ENCODE assay signal across 13 mouse cellular contexts in the genomic region with DNA sequence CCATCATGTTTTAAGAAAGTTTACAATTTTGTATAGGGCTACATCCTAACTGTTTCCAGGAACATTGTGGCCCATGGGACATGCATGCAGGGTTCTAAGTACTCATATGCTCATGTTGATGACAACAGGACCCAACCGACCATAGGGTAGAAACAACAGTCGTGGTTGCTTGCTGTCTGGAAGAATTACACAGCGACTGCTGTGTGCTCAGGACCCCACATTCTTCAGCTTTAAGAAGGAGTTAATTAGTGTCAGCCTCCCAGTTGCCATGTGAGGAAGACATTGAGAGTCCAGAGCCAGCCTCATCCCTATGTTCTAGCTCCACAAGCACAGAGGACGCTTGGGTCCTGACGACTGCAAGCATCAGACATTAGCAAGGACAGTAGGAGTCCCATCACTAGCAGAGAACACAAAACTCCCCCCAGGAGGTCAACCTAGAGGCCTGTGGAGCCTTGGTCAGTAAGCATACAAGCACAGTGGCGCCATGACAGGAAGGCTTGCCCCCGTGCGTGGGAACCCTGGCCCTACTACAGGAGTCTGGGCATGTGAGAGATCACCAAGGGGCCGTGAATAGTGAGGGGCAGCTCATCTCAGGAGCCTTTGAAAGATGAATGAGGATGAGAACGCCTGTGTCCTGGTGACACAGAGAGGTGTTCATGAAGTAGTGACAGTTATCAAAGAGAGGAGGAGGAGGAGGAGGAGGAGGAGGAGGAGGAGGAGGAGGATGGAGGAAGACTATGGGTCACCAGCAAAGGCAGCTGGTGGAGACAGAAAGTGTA. TPM values are rescaled to one million over a fixed set of nuclear protein-coding genes. Genes with fewer than 3 reads are reported as not detected.
DNase-seq lines count a peak whose midpoint lies in the region; ATAC-seq and TF ChIP-seq lines count a peak whose summit lies in the region.
"Not testable (repeated sequence)": the region's sequence is repeated elsewhere in the genome, so short reads cannot be mapped to it uniquely, and the experiment has no call there.
"Had no signal": no experiment of that assay in that cellular context is flagged by ENCODE, and none has a peak within 500 bp of the region (broad histone marks: within the 10 kb centered on the region; RNA-seq: fewer than 3 reads in every experiment).

No protein-coding gene starts in this region.

- not testable (repeated sequence) for TF ChIP-seq CTCF in gastrocnemius, adult 2 months (IDR thresholded peaks at IDR 0.05); liver, embryonic 14.5 days (IDR thresholded peaks at IDR 0.05; ENCODE audit: low read depth)

- not testable (repeated sequence) for H3K9me3 ChIP-seq in embryonic facial prominence, embryonic 13.5 days; hindbrain, embryonic 13.5 days; kidney, embryonic 16.5 days (ENCODE audit: low read length); liver, embryonic 14.5 days (ENCODE audit: control insufficient read depth, low read length); midbrain, embryonic 14.5 days (ENCODE audit: control insufficient read depth, low read length); stomach, embryonic 16.5 days (replicated peaks; ENCODE audit: control insufficient read depth, low read length)

- H3K27ac ChIP-seq in embryonic facial prominence, embryonic 13.5 days = peak overlapping the region; percentile 87
- not testable (repeated sequence) for H3K27ac ChIP-seq in gastrocnemius, adult 2 months; kidney, embryonic 16.5 days (ENCODE audit: low read length); liver, embryonic 14.5 days; stomach, embryonic 16.5 days (ENCODE audit: low read length)
- peak overlapping the region; percentile 90 for H3K27ac ChIP-seq in hindbrain, embryonic 13.5 days
- H3K27ac ChIP-seq in midbrain, embryonic 14.5 days (replicated peaks; ENCODE audit: low read depth, low read length) = peak overlapping the region; percentile 85; the same call in 1 of the 2 replicates

- peak overlapping the region; percentile 64 for H3K4me2 ChIP-seq in embryonic facial prominence, embryonic 13.5 days
- H3K4me2 ChIP-seq in hindbrain, embryonic 13.5 days = peak overlapping the region; percentile 63
- peak overlapping the region; percentile 78 for H3K4me2 ChIP-seq in kidney, embryonic 16.5 days (replicated peaks; ENCODE audit: low read depth, low read length)
- peak overlapping the region; percentile 75 for H3K4me2 ChIP-seq in liver, embryonic 14.5 days (ENCODE audit: low read depth)
- peak overlapping the region; percentile 65 for H3K4me2 ChIP-seq in midbrain, embryonic 14.5 days (ENCODE audit: low read length)
- peak overlapping the region; percentile 61 for H3K4me2 ChIP-seq in stomach, embryonic 16.5 days (ENCODE audit: low read depth, low read length)

- peak overlapping the region; percentile 59 for H3K4me3 ChIP-seq in embryonic facial prominence, embryonic 13.5 days
- peak overlapping the region; percentile 71 for H3K4me3 ChIP-seq in gastrocnemius, adult 2 months
- H3K4me3 ChIP-seq in hindbrain, embryonic 13.5 days = peak overlapping the region; percentile 50
- H3K4me3 ChIP-seq in kidney, embryonic 16.5 days (ENCODE audit: low read length) = peak overlapping the region; percentile 61
- H3K4me3 ChIP-seq in liver, embryonic 14.5 days (ENCODE audit: insufficient read depth in 1 of 2, low read depth in 2 of 2, low read length in 2 of 2) = peak overlapping the region in 1 of 2 experiments; percentile 75; a peak in 2 of 4 replicates
- peak overlapping the region; percentile 52 for H3K4me3 ChIP-seq in midbrain, embryonic 14.5 days (replicated peaks; ENCODE audit: low read depth, low read length)
- H3K4me3 ChIP-seq in stomach, embryonic 16.5 days (replicated peaks; ENCODE audit: low read length) = peak overlapping the region; percentile 57

- peak overlapping the region; percentile 73 for H3K9ac ChIP-seq in embryonic facial prominence, embryonic 13.5 days
- peak overlapping the region; percentile 70; the same call in 1 of the 2 replicates for H3K9ac ChIP-seq in hindbrain, embryonic 13.5 days
- H3K9ac ChIP-seq in kidney, embryonic 16.5 days (replicated peaks; ENCODE audit: low read length); liver, embryonic 14.5 days (replicated peaks); midbrain, embryonic 14.5 days (replicated peaks; ENCODE audit: low read length); stomach, embryonic 16.5 days (ENCODE audit: low read length): not testable (repeated sequence)

- not testable (repeated sequence) for H3K4me1 ChIP-seq in embryonic facial prominence, embryonic 13.5 days; kidney, embryonic 16.5 days (ENCODE audit: insufficient read depth, low read length); liver, embryonic 14.5 days (replicated peaks; ENCODE audit: control insufficient read depth in 2 of 2, insufficient read depth in 2 of 2, low read length in 1 of 2); midbrain, embryonic 14.5 days (ENCODE audit: control insufficient read depth, insufficient read depth, low read length); stomach, embryonic 16.5 days (ENCODE audit: control insufficient read depth, insufficient read depth, low read length)
- peaks cover 17% of the 10 kb centered on the region for H3K4me1 ChIP-seq in hindbrain, embryonic 13.5 days (replicated peaks)

- intact Hi-C loops in gastrocnemius, adult 2 months (cut with DNase I) = loop anchor here (5.0 kb wide), 1 partner anchor 769 kb away; the partner anchor contains the start of gene Gabarapl1

- H3K36me3 ChIP-seq in embryonic facial prominence, embryonic 13.5 days; hindbrain, embryonic 13.5 days; kidney, embryonic 16.5 days (ENCODE audit: insufficient read depth, low read length); liver, embryonic 14.5 days (replicated peaks; ENCODE audit: control insufficient read depth, insufficient read depth, low read depth); midbrain, embryonic 14.5 days (ENCODE audit: control insufficient read depth, insufficient read depth, low read length); stomach, embryonic 16.5 days (ENCODE audit: control insufficient read depth, insufficient read depth, low read length): not testable (repeated sequence)

- TF ChIP-seq EP300 in liver, embryonic 14.5 days (IDR thresholded peaks at IDR 0.05; ENCODE audit: low read depth) = not testable (repeated sequence)

- peak; percentile 58 for DNase-seq in cerebellum, adult 11-12 months
- not testable (repeated sequence) for DNase-seq in gastrocnemius, adult 2 months; liver, embryonic 14.5 days (ENCODE audit: low read depth in 3 of 3, low spot score in 3 of 3); midbrain, embryonic 14.5 days

- WGBS in embryonic facial prominence, embryonic 13.5 days = 73% methylated on average over 10 of the region's 10 CpGs
- WGBS in hindbrain, embryonic 13.5 days = 72% methylated on average over 10 of the region's 10 CpGs
- 81% methylated on average over 9 of the region's 10 CpGs for WGBS in kidney, embryonic 16.5 days
- 64% methylated on average over 10 of the region's 10 CpGs for WGBS in liver, embryonic 14.5 days (ENCODE audit: insufficient replicate concordance)
- whole genome bisulfite sequencing in midbrain, embryonic 14.5 days = 64% methylated on average over 10 of the region's 10 CpGs
- 79% methylated on average over 9 of the region's 10 CpGs for WGBS in stomach, embryonic 16.5 days

- ATAC-seq in embryonic facial prominence, embryonic 13.5 days (ENCODE audit: insufficient number of reproducible peaks, insufficient read depth, low FRiP score, low TSS enrichment, low read depth); hindbrain, embryonic 13.5 days (ENCODE audit: low FRiP score); kidney, embryonic 16.5 days (ENCODE audit: low FRiP score, low TSS enrichment); liver, embryonic 14.5 days (ENCODE audit: insufficient read depth); midbrain, embryonic 14.5 days (ENCODE audit: low FRiP score, low TSS enrichment); stomach, embryonic 16.5 days (ENCODE audit: insufficient read depth, low FRiP score): not testable (repeated sequence)

- H3K27me3 ChIP-seq in embryonic facial prominence, embryonic 13.5 days; hindbrain, embryonic 13.5 days; kidney, embryonic 16.5 days (ENCODE audit: insufficient read depth, low read length); liver, embryonic 14.5 days (ENCODE audit: control insufficient read depth, insufficient read depth, low read length); midbrain, embryonic 14.5 days (ENCODE audit: control insufficient read depth, insufficient read depth, low read length); stomach, embryonic 16.5 days (ENCODE audit: control insufficient read depth, insufficient read depth, low read length): not testable (repeated sequence)

RNA-seq across cellular contexts. Expression of gene Klrb1c, which starts 25.9 kb away (rescaled TPM):
- 0.10 TPM in 1 of 2 replicates, not detected in the other for polyA plus RNA-seq in embryonic facial prominence, embryonic 13.5 days (2015; fragmentation: Nextera tagmentation; extraction: Ambion mirVana)
- not detected for total RNA-seq in gastrocnemius, adult 2 months (2021)
- polyA plus RNA-seq in hindbrain, embryonic 13.5 days (2015; fragmentation: Nextera tagmentation; extraction: Ambion mirVana) = not detected in 2 replicates
- 0.06 and 0.30 TPM in 2 replicates for polyA plus RNA-seq in kidney, embryonic 16.5 days (2015; fragmentation: Nextera tagmentation; extraction: Ambion mirVana)
- polyA plus RNA-seq in liver, embryonic 14.5 days (2012; rRNA removed) = 0.04 and 0.09 TPM in 2 replicates
- 0.09 and 0.25 TPM in 2 replicates for polyA plus RNA-seq in liver, embryonic 14.5 days (2014; fragmentation: Nextera tagmentation; extraction: Ambion mirVana)
- not detected in 2 replicates for polyA plus RNA-seq in midbrain, embryonic 14.5 days (2014; fragmentation: Nextera tagmentation; extraction: Ambion mirVana)
- polyA plus RNA-seq in stomach, embryonic 16.5 days (2015; fragmentation: Nextera tagmentation; extraction: Ambion mirVana) = 0.25 and 0.27 TPM in 2 replicates
- total RNA-seq: layer of hippocampus, postnatal 14 days had no signal
- polyA plus RNA-seq: small intestine, adult 2 months had no signal

RNA-seq across cellular contexts. Expression of gene Klrb1, which starts 40.2 kb away (rescaled TPM):
- not detected in 2 replicates for polyA plus RNA-seq in embryonic facial prominence, embryonic 13.5 days (2015; fragmentation: Nextera tagmentation; extraction: Ambion mirVana)
- not detected for total RNA-seq in gastrocnemius, adult 2 months (2021)
- polyA plus RNA-seq in hindbrain, embryonic 13.5 days (2015; fragmentation: Nextera tagmentation; extraction: Ambion mirVana) = 0.25 and 0.56 TPM in 2 replicates
- not detected in 2 replicates for polyA plus RNA-seq in kidney, embryonic 16.5 days (2015; fragmentation: Nextera tagmentation; extraction: Ambion mirVana)
- polyA plus RNA-seq in liver, embryonic 14.5 days (2012; rRNA removed) = not detected in 2 replicates
- not detected in 2 replicates for polyA plus RNA-seq in liver, embryonic 14.5 days (2014; fragmentation: Nextera tagmentation; extraction: Ambion mirVana)
- polyA plus RNA-seq in midbrain, embryonic 14.5 days (2014; fragmentation: Nextera tagmentation; extraction: Ambion mirVana) = 0.45 and 0.94 TPM in 2 replicates
- not detected in 2 replicates for polyA plus RNA-seq in stomach, embryonic 16.5 days (2015; fragmentation: Nextera tagmentation; extraction: Ambion mirVana)
- total RNA-seq: ES-E14; heart, adult 8-10 months; liver, adult 2 months had no signal
- polyA plus RNA-seq: liver, adult 2 months; small intestine, adult 2 months had no signal
